Mouse (Mus musculus): ENCODE measurements around the gene Spg20. TPM values are rescaled to one million over a fixed set of nuclear protein-coding genes. Genes with fewer than 3 reads are reported as not detected.

Spg20 gene
- polyA plus RNA-seq, 1 experiment from 2014 or later = 29.3 TPM

- no peak for ATAC-seq (replicated peaks; ENCODE audit: insufficient number of reproducible peaks, insufficient read depth, low FRiP score, low read depth)
- 64% methylated on average over 3 of the region's 3 CpGs for WGBS
- Histone ChIP-seq H3K4me1 (replicated peaks) (peaks cover 7% of the 10 kb centered on the region), H3K4me3 (no peak overlapping the region), H3K27me3 (no peaks in the 10 kb centered on the region), H3K4me2 (no peak overlapping the region), H3K27ac (no peak overlapping the region), H3K36me3 (peaks cover 73% of the 10 kb centered on the region), H3K9ac (no peak overlapping the region), H3K9me3 (replicated peaks) (no peaks in the 10 kb centered on the region)
These were observed 10.5 kb downstream of the Spg20 start for GRCm38 (mm10) chr3:55122336-55122870.

- Histone ChIP-seq H3K4me3 (no peak overlapping the region), H3K4me1 (replicated peaks) (peaks cover 7% of the 10 kb centered on the region), H3K36me3 (peaks cover 73% of the 10 kb centered on the region), H3K9ac (no peak overlapping the region), H3K27ac (no peak overlapping the region), H3K27me3 (no peaks in the 10 kb centered on the region), H3K4me2 (no peak overlapping the region), H3K9me3 (replicated peaks) (no peaks in the 10 kb centered on the region)
- 78% methylated on average over 4 of the region's 4 CpGs for WGBS
- no peak for ATAC-seq (replicated peaks; ENCODE audit: insufficient number of reproducible peaks, insufficient read depth, low FRiP score, low read depth)
These were observed 11.2 kb downstream of the Spg20 start for GRCm38 (mm10) chr3:55123064-55123463.

GRCm38 (mm10) chr3:55129181-55129692 is 17.3 kb downstream of the Spg20 start:
- Histone ChIP-seq H3K4me2 (no peak overlapping the region), H3K4me1 (replicated peaks) (no peaks in the 10 kb centered on the region), H3K27me3 (no peaks in the 10 kb centered on the region), H3K9ac (no peak overlapping the region), H3K36me3 (peaks cover 75% of the 10 kb centered on the region), H3K9me3 (replicated peaks) (no peaks in the 10 kb centered on the region), H3K27ac (no peak overlapping the region), H3K4me3 (no peak overlapping the region)
- no peak for ATAC-seq (replicated peaks; ENCODE audit: insufficient number of reproducible peaks, insufficient read depth, low FRiP score, low read depth)
- WGBS = 80% methylated on average over 4 of the region's 4 CpGs

- H3K9ac ChIP-seq = no peak overlapping the region
- no peak overlapping the region for H3K27ac ChIP-seq
- 83% methylated on average over 6 of the region's 6 CpGs for WGBS
- no peak for ATAC-seq (replicated peaks; ENCODE audit: insufficient number of reproducible peaks, insufficient read depth, low FRiP score, low read depth)
- no peaks in the 10 kb centered on the region for H3K27me3 ChIP-seq
- H3K4me2 ChIP-seq = no peak overlapping the region
- H3K36me3 ChIP-seq = peaks cover 69% of the 10 kb centered on the region
- no peak overlapping the region for H3K4me3 ChIP-seq
- no peaks in the 10 kb centered on the region for H3K4me1 ChIP-seq (replicated peaks)
- H3K9me3 ChIP-seq (replicated peaks) = no peaks in the 10 kb centered on the region
These were observed 19.8 kb downstream of the Spg20 start for GRCm38 (mm10) chr3:55131576-55132233.

- Histone ChIP-seq H3K4me1 (replicated peaks) (no peaks in the 10 kb centered on the region), H3K4me3 (no peak within 1 kb of the TSS), H3K9me3 (replicated peaks) (no peaks in the 10 kb centered on the region), H3K36me3 (peaks cover 30% of the 10 kb centered on the region), H3K27ac (no peak within 1 kb of the TSS), H3K9ac (no peak within 1 kb of the TSS), H3K27me3 (no peaks in the 10 kb centered on the region), H3K4me2 (no peak within 1 kb of the TSS)
- ATAC-seq (replicated peaks; ENCODE audit: insufficient number of reproducible peaks, insufficient read depth, low FRiP score, low read depth) = no peak
These were observed 25.1 kb downstream of the Spg20 start, which contains the start of gene Ccdc169 for GRCm38 (mm10) chr3:55137039-55137438. Ccdc169 (plus strand) TSS chr3:55137339.

GRCm38 (mm10) chr3:55139837-55140236 is 27.9 kb downstream of the Spg20 start:
- H3K9ac ChIP-seq = no peak overlapping the region
- peaks cover 17% of the 10 kb centered on the region for H3K36me3 ChIP-seq
- H3K4me1 ChIP-seq (replicated peaks) = no peaks in the 10 kb centered on the region
- ATAC-seq (replicated peaks; ENCODE audit: insufficient number of reproducible peaks, insufficient read depth, low FRiP score, low read depth) = no peak
- no peaks in the 10 kb centered on the region for H3K27me3 ChIP-seq
- WGBS = 90% methylated on average over 12 of the region's 12 CpGs
- H3K27ac ChIP-seq = no peak overlapping the region
- H3K9me3 ChIP-seq (replicated peaks) = no peaks in the 10 kb centered on the region
- no peak overlapping the region for H3K4me3 ChIP-seq
- H3K4me2 ChIP-seq = no peak overlapping the region

GRCm38 (mm10) chr3:55141401-55141800 is 29.5 kb downstream of the Spg20 start:
- ATAC-seq (replicated peaks; ENCODE audit: insufficient number of reproducible peaks, insufficient read depth, low FRiP score, low read depth) = no peak
- Histone ChIP-seq H3K4me2 (no peak overlapping the region), H3K9ac (no peak overlapping the region), H3K27ac (no peak overlapping the region), H3K4me1 (replicated peaks) (no peaks in the 10 kb centered on the region), H3K36me3 (peaks cover 5% of the 10 kb centered on the region), H3K9me3 (replicated peaks) (no peaks in the 10 kb centered on the region), H3K27me3 (no peaks in the 10 kb centered on the region), H3K4me3 (no peak overlapping the region)
- WGBS = 88% methylated on average over 2 of the region's 2 CpGs

- Histone ChIP-seq H3K4me1 (replicated peaks) (no peaks in the 10 kb centered on the region), H3K4me2 (no peak overlapping the region), H3K9ac (no peak overlapping the region), H3K27ac (no peak overlapping the region), H3K36me3 (no peaks in the 10 kb centered on the region), H3K4me3 (no peak overlapping the region), H3K27me3 (no peaks in the 10 kb centered on the region), H3K9me3 (replicated peaks) (no peaks in the 10 kb centered on the region)
- WGBS = 76% methylated on average over 4 of the region's 4 CpGs
- no peak for ATAC-seq (replicated peaks; ENCODE audit: insufficient number of reproducible peaks, insufficient read depth, low FRiP score, low read depth)
These were observed 33.0 kb downstream of the Spg20 start for GRCm38 (mm10) chr3:55144916-55145315.

GRCm38 (mm10) chr3:55146441-55146840 is 34.5 kb downstream of the Spg20 start:
- Histone ChIP-seq H3K36me3 (no peaks in the 10 kb centered on the region), H3K4me2 (no peak overlapping the region), H3K27me3 (no peaks in the 10 kb centered on the region), H3K9ac (no peak overlapping the region), H3K27ac (no peak overlapping the region), H3K9me3 (replicated peaks) (no peaks in the 10 kb centered on the region), H3K4me1 (replicated peaks) (no peaks in the 10 kb centered on the region), H3K4me3 (no peak overlapping the region)
- WGBS = 72% methylated on average over 6 of the region's 6 CpGs
- ATAC-seq (replicated peaks; ENCODE audit: insufficient number of reproducible peaks, insufficient read depth, low FRiP score, low read depth) = no peak

- no peak overlapping the region for H3K27ac ChIP-seq
- H3K36me3 ChIP-seq = no peaks in the 10 kb centered on the region
- H3K4me1 ChIP-seq (replicated peaks) = no peaks in the 10 kb centered on the region
- H3K9me3 ChIP-seq (replicated peaks) = no peaks in the 10 kb centered on the region
- no peak overlapping the region for H3K4me2 ChIP-seq
- no peak for ATAC-seq (replicated peaks; ENCODE audit: insufficient number of reproducible peaks, insufficient read depth, low FRiP score, low read depth)
- H3K4me3 ChIP-seq = no peak overlapping the region
- no peak overlapping the region for H3K9ac ChIP-seq
- WGBS = 81% methylated on average over 2 of the region's 2 CpGs
- no peaks in the 10 kb centered on the region for H3K27me3 ChIP-seq
These were observed 35.2 kb downstream of the Spg20 start for GRCm38 (mm10) chr3:55147156-55147555.

- H3K4me3 ChIP-seq = no peak overlapping the region
- H3K36me3 ChIP-seq = no peaks in the 10 kb centered on the region
- H3K9ac ChIP-seq = no peak overlapping the region
- H3K4me2 ChIP-seq = no peak overlapping the region
- ATAC-seq (replicated peaks; ENCODE audit: insufficient number of reproducible peaks, insufficient read depth, low FRiP score, low read depth) = no peak
- WGBS = 51% methylated on average over 3 of the region's 3 CpGs
- H3K9me3 ChIP-seq (replicated peaks) = no peaks in the 10 kb centered on the region
- H3K4me1 ChIP-seq (replicated peaks) = no peaks in the 10 kb centered on the region
- no peak overlapping the region for H3K27ac ChIP-seq
- no peaks in the 10 kb centered on the region for H3K27me3 ChIP-seq
These were observed 36.2 kb downstream of the Spg20 start for GRCm38 (mm10) chr3:55148091-55148490.

All from heart, embryonic 15.5 days (tissue).